Mouse (Mus musculus) limb, embryonic 14.5 days (tissue): ENCODE results near the gene Fam193a. TPM values are rescaled to one million over a fixed set of nuclear protein-coding genes. Genes with fewer than 3 reads are reported as not detected.

Experiments
- ATAC-seq: fragments of 200-750 bp; cut with Nextera tagmentation; 2 replicates; pipeline ENCODE4 v1.8.0; 2017; ENCODE audit warnings: low read depth, moderate number of reproducible peaks, moderate TSS enrichment; ENCODE audit not compliant: low FRiP score
- DNase-seq: peaks from one replicate; pipeline ENCODE4 v3.0.0-alpha.2; 2015; ENCODE audit warnings: low spot score
- H3K27ac ChIP-seq: fragments of 300-500 bp; sonication (generic); replicated peaks from 2 replicates; pipeline ENCODE4 v1.5.1; 2014; ENCODE audit warnings: low read depth, mild to moderate bottlenecking, low read length, moderate library complexity, mixed read lengths
- H3K27me3 ChIP-seq: fragments of 300-500 bp; sonication (generic); 2 replicates; pipeline ENCODE4 v1.6.1; 2014; ENCODE audit warnings: low read length, mixed read lengths; ENCODE audit not compliant: control insufficient read depth, insufficient read depth
- H3K36me3 ChIP-seq: fragments of 300-500 bp; sonication (generic); 2 replicates; pipeline ENCODE4 v1.6.1; 2014; ENCODE audit warnings: mild to moderate bottlenecking, low read length, moderate library complexity, mixed read lengths; ENCODE audit not compliant: control insufficient read depth, insufficient read depth
- H3K4me1 ChIP-seq: fragments of 300-500 bp; sonication (generic); 2 replicates; pipeline ENCODE4 v1.6.1; 2014; ENCODE audit warnings: antibody characterized with exemption, low read length, mixed read lengths; ENCODE audit not compliant: control insufficient read depth, insufficient read depth
- H3K4me2 ChIP-seq: fragments of 300-500 bp; sonication (generic); replicated peaks from 2 replicates; pipeline ENCODE4 v1.6.1; 2014; ENCODE audit warnings: low read depth, mild to moderate bottlenecking, low read length, moderate library complexity; ENCODE audit not compliant: severe bottlenecking
- H3K4me3 ChIP-seq: fragments of 300-500 bp; sonication (generic); replicated peaks from 2 replicates; pipeline ENCODE4 v1.5.1; 2014; ENCODE audit warnings: low read length
- H3K9ac ChIP-seq: fragments of 300-500 bp; sonication (generic); 2 replicates; pipeline ENCODE4 v1.6.1; 2014; ENCODE audit warnings: mild to moderate bottlenecking, low read depth, low read length, moderate library complexity; ENCODE audit not compliant: severe bottlenecking
- H3K9me3 ChIP-seq: fragments of 300-500 bp; sonication (generic); 2 replicates; pipeline ENCODE4 v1.6.1; 2016; ENCODE audit warnings: low read length; ENCODE audit not compliant: control insufficient read depth
- POLR2A ChIP-seq: fragments of 200-500 bp; IDR thresholded peaks from 2 replicates; pipeline ENCODE4 v1.8.0; 2012; ENCODE audit warnings: inconsistent platforms, mild to moderate bottlenecking, moderate library complexity, borderline replicate concordance; ENCODE audit not compliant: insufficient read depth, insufficient read length; ENCODE audit errors: extremely low read depth
- WGBS: fragments of 180-500 bp; shearing (Covaris S2); extraction: QIAGEN DNeasy Blood & Tissue Kit; methylation state at CpG from one replicate; pipeline ENCODE4 v1.1.7; 2014; 5-methylcytosine and 5-hydroxymethylcytosine counted together
- polyA plus RNA-seq, 2 experiments: library from polyadenylated mRNA; depleted of rRNA in 1 of 2; stranded (reverse) in 1 of 2; unstranded in 1 of 2; fragments of >200 nt; fragmentation: Nextera tagmentation in 1 of 2; extraction: Ambion mirVana in 1 of 2; gene quantifications; 2 replicates each; pipeline versions ENCODE4 v1.2.1 to v1.2.3; 2012 to 2014

Fam193a gene
- polyA plus RNA-seq, 2 experiments = 16.6 to 57.5 TPM

- Histone ChIP-seq H3K4me1 (no peaks in the 10 kb centered on the region), H3K9ac (no peak overlapping the region), H3K27me3 (no peaks in the 10 kb centered on the region), H3K4me2 (no peak overlapping the region), H3K27ac (no peak overlapping the region), H3K9me3 (no peaks in the 10 kb centered on the region), H3K36me3 (peaks cover 29% of the 10 kb centered on the region), H3K4me3 (no peak overlapping the region)
- ATAC-seq (no peak), DNase-seq (no peak)
- TF ChIP-seq POLR2A = no peak
- 91% methylated on average over 3 of the region's 3 CpGs for WGBS
Observed at GRCm38 (mm10) chr5:34489418-34489787, 119.7 kb downstream of the Fam193a start.

GRCm38 (mm10) chr5:34496745-34497144 is 127.0 kb downstream of the Fam193a start:
- TF ChIP-seq POLR2A = no peak
- ATAC-seq = no peak
- H3K27ac ChIP-seq = no peak overlapping the region
- no peak for DNase-seq
- H3K9me3 ChIP-seq = no peaks in the 10 kb centered on the region
- H3K4me3 ChIP-seq = no peak overlapping the region
- H3K4me1 ChIP-seq = no peaks in the 10 kb centered on the region
- no peaks in the 10 kb centered on the region for H3K27me3 ChIP-seq
- no peak overlapping the region for H3K4me2 ChIP-seq
- H3K36me3 ChIP-seq = no peaks in the 10 kb centered on the region
- no peak overlapping the region for H3K9ac ChIP-seq
- 76% methylated on average over 6 of the region's 6 CpGs for WGBS

- H3K27me3 ChIP-seq = no peaks in the 10 kb centered on the region
- H3K4me2 ChIP-seq = no peak overlapping the region
- WGBS = 82% methylated on average over 5 of the region's 5 CpGs
- H3K4me3 ChIP-seq = no peak overlapping the region
- DNase-seq = no peak
- TF ChIP-seq POLR2A = no peak
- H3K9me3 ChIP-seq = no peaks in the 10 kb centered on the region
- H3K4me1 ChIP-seq = no peaks in the 10 kb centered on the region
- no peak overlapping the region for H3K27ac ChIP-seq
- ATAC-seq = no peak
- H3K36me3 ChIP-seq = peaks cover 9% of the 10 kb centered on the region; the same call in 1 of the 2 replicates
- H3K9ac ChIP-seq = no peak overlapping the region
Observed at GRCm38 (mm10) chr5:34500886-34501285, 131.2 kb downstream of the Fam193a start.

- H3K27me3 ChIP-seq = no peaks in the 10 kb centered on the region
- H3K36me3 ChIP-seq = peaks cover 9% of the 10 kb centered on the region; the same call in 1 of the 2 replicates
- no peak for TF ChIP-seq POLR2A
- no peak for ATAC-seq
- no peaks in the 10 kb centered on the region for H3K9me3 ChIP-seq
- no peaks in the 10 kb centered on the region for H3K4me1 ChIP-seq
- WGBS = 88% methylated on average over 3 of the region's 3 CpGs
- no peak overlapping the region for H3K9ac ChIP-seq
- no peak for DNase-seq
- H3K4me2 ChIP-seq = no peak overlapping the region
- no peak overlapping the region for H3K27ac ChIP-seq
- no peak overlapping the region for H3K4me3 ChIP-seq
Observed at GRCm38 (mm10) chr5:34501588-34501987, 131.9 kb downstream of the Fam193a start.

GRCm38 (mm10) chr5:34502411-34502810 is 132.7 kb downstream of the Fam193a start:
- H3K9ac ChIP-seq = no peak overlapping the region
- 73% methylated on average over 1 of the region's 1 CpGs for WGBS
- no peak overlapping the region for H3K27ac ChIP-seq
- no peaks in the 10 kb centered on the region for H3K4me1 ChIP-seq
- DNase-seq (no peak), ATAC-seq (0 out of 2 replicates have a peak, but pooled peaks have one; percentile 12)
- no peak overlapping the region for H3K4me3 ChIP-seq
- TF ChIP-seq POLR2A = no peak
- no peaks in the 10 kb centered on the region for H3K9me3 ChIP-seq
- no peaks in the 10 kb centered on the region for H3K27me3 ChIP-seq
- H3K4me2 ChIP-seq = no peak overlapping the region
- H3K36me3 ChIP-seq = peaks cover 9% of the 10 kb centered on the region; the same call in 1 of the 2 replicates

GRCm38 (mm10) chr5:34502821-34503220 is 133.1 kb downstream of the Fam193a start:
- ATAC-seq (no peak), DNase-seq (no peak)
- no peak overlapping the region for H3K9ac ChIP-seq
- TF ChIP-seq POLR2A = no peak
- 75% methylated on average over 6 of the region's 6 CpGs for WGBS
- peaks cover 9% of the 10 kb centered on the region; the same call in 1 of the 2 replicates for H3K36me3 ChIP-seq
- H3K9me3 ChIP-seq = no peaks in the 10 kb centered on the region
- no peaks in the 10 kb centered on the region for H3K27me3 ChIP-seq
- H3K27ac ChIP-seq = no peak overlapping the region
- H3K4me2 ChIP-seq = no peak overlapping the region
- H3K4me3 ChIP-seq = no peak overlapping the region
- H3K4me1 ChIP-seq = no peaks in the 10 kb centered on the region
